Mouse (Mus musculus) ES-Bruce4 (cell line): ENCODE results near the gene Sec14l3. TPM values are rescaled to one million over a fixed set of nuclear protein-coding genes. Genes with fewer than 3 reads are reported as not detected.
"Not testable (repeated sequence)": the region's sequence is repeated elsewhere in the genome, so short reads cannot be mapped to it uniquely, and the experiment has no call there.

Experiments
- H3K27ac ChIP-seq: 2 replicates; pipeline ENCODE4 v1.5.1; 2012; ENCODE audit warnings: low read length, inconsistent platforms; ENCODE audit not compliant: insufficient read depth
- H3K27me3 ChIP-seq: 2 replicates; pipeline ENCODE4 v1.6.1; 2012; ENCODE audit warnings: mild to moderate bottlenecking, low read length, inconsistent platforms; ENCODE audit not compliant: control insufficient read depth, poor library complexity, insufficient read depth, severe bottlenecking
- H3K36me3 ChIP-seq: 2 replicates; pipeline ENCODE4 v1.6.1; 2012; ENCODE audit warnings: inconsistent platforms, mild to moderate bottlenecking, low read length, moderate library complexity; ENCODE audit not compliant: control insufficient read depth, poor library complexity, insufficient read depth, severe bottlenecking
- H3K4me1 ChIP-seq: one replicate; pipeline ENCODE4 v1.8.1; 2011; ENCODE audit warnings: low read length; ENCODE audit not compliant: control insufficient read depth, insufficient read depth
- H3K4me3 ChIP-seq: 2 replicates; pipeline ENCODE4 v1.5.1; 2011; ENCODE audit warnings: low read depth, mild to moderate bottlenecking, low read length
- H3K9ac ChIP-seq: 2 replicates; pipeline ENCODE4 v1.6.1; 2012; ENCODE audit warnings: low read depth, mild to moderate bottlenecking, inconsistent platforms; ENCODE audit not compliant: poor library complexity, severe bottlenecking
- H3K9me3 ChIP-seq: replicated peaks from 2 replicates; pipeline ENCODE4 v1.6.1; 2012; ENCODE audit warnings: mild to moderate bottlenecking, low read length, inconsistent platforms; ENCODE audit not compliant: control insufficient read depth, poor library complexity, insufficient read depth, severe bottlenecking
- CTCF ChIP-seq: IDR thresholded peaks from one replicate; pipeline ENCODE4 v1.8.1; 2011; ENCODE audit warnings: low read depth, low read length
- EP300 ChIP-seq: IDR thresholded peaks from 2 replicates; pipeline ENCODE4 v1.6.1; 2011; ENCODE audit warnings: low read depth, low read length; ENCODE audit not compliant: insufficient read depth
- POLR2A ChIP-seq: IDR thresholded peaks from one replicate; pipeline ENCODE4 v1.8.1; 2011; ENCODE audit warnings: low read length; ENCODE audit not compliant: insufficient read depth
- polyA plus RNA-seq: library from polyadenylated mRNA; stranded (reverse); fragments of >200 nt; gene quantifications from 2 replicates; pipeline ENCODE4 v1.2.4, GENCODE M21; 2011; ENCODE audit warnings: low read depth; ENCODE audit not compliant: missing spikeins, insufficient read depth, insufficient read length

Sec14l3 gene
- polyA plus RNA-seq, 1 experiment = not detected

DNA sequence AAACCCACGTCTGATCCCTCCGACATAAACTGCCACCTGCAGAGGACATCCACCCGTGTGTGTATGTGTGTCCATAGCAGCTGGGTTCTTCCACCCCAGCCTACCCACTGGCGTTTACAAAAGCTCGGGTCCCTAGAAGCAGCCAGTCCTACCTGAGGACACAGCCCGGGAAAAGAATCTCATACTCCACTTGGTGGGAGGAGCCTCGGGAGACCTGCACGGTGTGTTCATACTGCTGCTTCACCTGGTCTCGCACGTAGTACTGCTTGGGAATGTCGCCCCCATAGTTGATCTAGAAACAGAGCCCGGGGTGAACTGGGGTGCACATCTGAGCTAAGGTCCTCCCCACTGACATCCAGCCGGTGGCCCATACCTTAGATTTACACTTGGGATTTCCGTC, 38.9 kb downstream of the Sec14l3 start:
- Histone ChIP-seq H3K27me3 (no peaks in the 10 kb centered on the region), H3K27ac (no peak overlapping the region), H3K4me3 (no peak overlapping the region), H3K9ac (no peak overlapping the region), H3K4me1 (no peaks in the 10 kb centered on the region), H3K36me3 (no peaks in the 10 kb centered on the region), H3K9me3 (no peaks in the 10 kb centered on the region)
- TF ChIP-seq EP300 = no peak
- TF ChIP-seq CTCF = no peak
- TF ChIP-seq POLR2A = no peak

DNA sequence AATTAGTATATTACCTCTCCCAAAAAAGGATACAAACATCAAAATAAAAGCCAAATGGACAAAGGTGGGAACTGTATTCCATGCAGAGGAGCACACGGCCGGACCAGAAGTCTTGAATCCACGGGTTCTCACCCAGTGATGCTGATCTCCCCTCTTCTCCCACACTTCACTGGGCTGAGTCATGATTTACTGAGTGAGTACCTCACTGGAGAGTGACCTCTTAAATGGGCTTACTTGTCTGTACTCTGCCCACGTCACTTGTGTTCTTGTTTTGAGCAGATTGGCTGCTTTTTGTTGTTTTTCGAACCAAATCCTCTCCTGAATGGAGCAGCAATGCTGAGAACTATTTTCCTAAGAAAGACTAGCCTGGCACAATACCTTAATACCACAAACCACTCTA, 40.3 kb downstream of the Sec14l3 start:
- H3K4me1 ChIP-seq = no peaks in the 10 kb centered on the region
- H3K4me3 ChIP-seq = no peak overlapping the region
- H3K9ac ChIP-seq = no peak overlapping the region
- no peaks in the 10 kb centered on the region for H3K9me3 ChIP-seq
- TF ChIP-seq CTCF (no peak), POLR2A (no peak), EP300 (no peak)
- no peak overlapping the region for H3K27ac ChIP-seq
- H3K27me3 ChIP-seq = no peaks in the 10 kb centered on the region
- H3K36me3 ChIP-seq = no peaks in the 10 kb centered on the region

DNA sequence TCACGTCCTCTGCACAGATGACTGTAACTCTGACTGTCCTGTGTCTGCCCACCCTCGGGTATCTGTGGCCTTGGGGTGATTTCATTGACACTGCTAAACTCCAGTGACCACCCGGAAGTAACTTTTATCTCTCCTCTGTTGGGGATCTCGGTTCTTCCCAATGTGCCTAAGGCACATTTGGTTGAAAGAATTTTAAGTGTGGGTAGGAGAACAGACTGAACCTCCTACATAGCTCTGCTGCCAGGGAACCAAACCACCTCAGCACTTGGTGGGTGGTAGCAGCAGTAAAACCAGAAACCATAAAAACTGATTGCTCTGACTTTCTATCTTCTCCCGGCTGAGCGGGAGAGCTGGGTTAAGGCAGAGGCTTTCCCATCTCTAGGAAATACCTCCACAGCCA, 40.8 kb downstream of the Sec14l3 start:
- H3K27ac ChIP-seq = no peak overlapping the region
- no peaks in the 10 kb centered on the region for H3K27me3 ChIP-seq
- H3K9ac ChIP-seq = no peak overlapping the region
- no peaks in the 10 kb centered on the region for H3K36me3 ChIP-seq
- H3K4me1 ChIP-seq = no peaks in the 10 kb centered on the region
- no peaks in the 10 kb centered on the region for H3K9me3 ChIP-seq
- no peak for TF ChIP-seq EP300
- no peak for TF ChIP-seq POLR2A
- TF ChIP-seq CTCF = no peak
- no peak overlapping the region for H3K4me3 ChIP-seq

DNA sequence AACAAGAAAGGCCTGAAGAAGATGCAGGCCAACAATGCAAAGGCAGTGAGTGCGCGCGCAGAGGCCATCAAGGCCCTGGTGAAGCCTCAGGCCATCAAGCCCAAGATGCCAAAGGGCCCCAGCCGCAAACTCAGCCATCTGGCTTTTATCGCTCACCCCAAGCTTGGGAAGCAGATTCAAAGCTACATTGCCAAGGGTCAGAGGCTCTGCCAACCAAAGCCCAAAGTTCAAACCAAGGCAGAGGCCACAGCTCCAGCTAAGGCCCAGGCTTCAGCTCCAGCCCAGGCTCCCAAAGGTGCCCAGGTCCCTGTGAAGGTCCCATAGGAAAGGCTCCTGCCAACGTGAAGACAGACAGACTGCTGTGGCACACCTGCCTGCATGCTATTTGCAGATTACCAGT, 43.3 kb downstream of the Sec14l3 start:
- not testable (repeated sequence) for H3K36me3 ChIP-seq, H3K4me3 ChIP-seq, H3K9ac ChIP-seq, H3K9me3 ChIP-seq, H3K27ac ChIP-seq, H3K27me3 ChIP-seq, H3K4me1 ChIP-seq

DNA sequence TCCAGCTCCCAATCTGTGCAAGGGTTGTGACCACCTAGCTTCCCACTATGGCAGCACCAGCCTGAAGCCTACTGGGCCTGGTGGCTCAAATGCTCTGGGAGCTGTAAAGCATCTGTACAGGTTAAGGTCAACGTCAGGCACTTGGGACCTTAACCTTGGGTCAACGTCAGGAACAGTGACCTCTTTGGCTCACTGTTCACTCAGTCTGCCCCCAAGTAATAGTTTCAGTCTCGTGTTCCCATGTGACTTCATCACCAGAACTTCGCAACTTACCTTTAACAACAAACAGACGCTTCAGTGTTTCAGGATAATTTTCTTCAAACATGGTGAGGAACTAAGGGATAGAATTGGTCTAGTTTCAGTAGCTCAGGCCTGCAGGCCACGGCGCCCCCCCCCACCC, 44.0 kb downstream of the Sec14l3 start:
- no peak overlapping the region for H3K9ac ChIP-seq
- no peaks in the 10 kb centered on the region for H3K36me3 ChIP-seq
- H3K27ac ChIP-seq = no peak overlapping the region
- H3K9me3 ChIP-seq = no peaks in the 10 kb centered on the region
- TF ChIP-seq POLR2A (no peak), CTCF (no peak), EP300 (no peak)
- H3K27me3 ChIP-seq = no peaks in the 10 kb centered on the region
- H3K4me3 ChIP-seq = no peak overlapping the region
- H3K4me1 ChIP-seq = no peaks in the 10 kb centered on the region

DNA sequence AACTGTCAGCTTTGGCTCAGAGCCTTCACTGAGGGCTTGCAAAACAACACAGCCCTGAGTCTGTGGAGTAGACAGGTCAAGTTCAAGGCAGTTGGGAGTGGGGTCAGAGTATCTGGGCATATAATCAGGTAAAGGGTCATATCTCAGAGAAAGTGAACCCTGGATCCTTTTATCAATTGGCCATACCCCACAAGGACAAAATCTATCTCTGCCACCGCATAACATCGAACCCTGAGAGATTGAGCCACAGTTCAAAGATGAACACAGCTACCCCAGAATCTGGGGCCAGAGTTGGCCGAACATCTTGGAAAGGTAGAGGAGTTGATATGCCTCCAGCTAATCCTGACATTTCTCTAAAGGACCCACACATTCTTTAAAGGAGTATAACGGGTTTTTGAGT, 47.4 kb downstream of the Sec14l3 start:
- TF ChIP-seq CTCF = no peak
- TF ChIP-seq EP300 = no peak
- TF ChIP-seq POLR2A = no peak
- no peaks in the 10 kb centered on the region for H3K4me1 ChIP-seq
- no peaks in the 10 kb centered on the region for H3K36me3 ChIP-seq
- H3K27me3 ChIP-seq = no peaks in the 10 kb centered on the region
- H3K9ac ChIP-seq = no peak overlapping the region
- no peaks in the 10 kb centered on the region for H3K9me3 ChIP-seq
- no peak overlapping the region for H3K4me3 ChIP-seq
- no peak overlapping the region for H3K27ac ChIP-seq
